Mouse (Mus musculus) CH12.LX (cell line): Measurements from ENCODE around the gene Aldh2. TPM values are rescaled to one million over a fixed set of nuclear protein-coding genes. Genes with fewer than 3 reads are reported as not detected.

Experiments
- DNase-seq: peaks from one replicate; pipeline ENCODE4 v3.0.0-alpha.2; 2013; ENCODE audit errors: extremely low read depth
- H3K27ac ChIP-seq: 2 replicates; pipeline ENCODE4 v1.5.1; 2012; ENCODE audit warnings: low read depth, mild to moderate bottlenecking, control low read depth, moderate library complexity; ENCODE audit not compliant: insufficient read depth
- H3K27me3 ChIP-seq: replicated peaks from 2 replicates; pipeline ENCODE3; 2012; ENCODE audit warnings: inconsistent platforms
- H3K36me3 ChIP-seq, 2 experiments: replicated peaks in 1 of 2; 2 replicates each; pipeline versions ENCODE3 to v1.6.1; 2012; ENCODE audit warnings: inconsistent platforms in 1 of 2, low read length in 1 of 2, mild to moderate bottlenecking in 1 of 2, mixed read lengths in 1 of 2, moderate library complexity in 1 of 2; ENCODE audit not compliant: control insufficient read depth in 1 of 2, insufficient read depth in 1 of 2
- H3K4me1 ChIP-seq, 2 experiments: 2 replicates each; pipeline ENCODE4 v1.6.1; 2012; ENCODE audit warnings: inconsistent platforms in 1 of 2, moderate library complexity in 1 of 2; ENCODE audit not compliant: insufficient read depth in 2 of 2, control insufficient read depth in 1 of 2
- H3K4me2 ChIP-seq: 2 replicates; pipeline ENCODE4 v1.6.1; 2012; ENCODE audit warnings: low read depth, mild to moderate bottlenecking, control low read depth; ENCODE audit not compliant: poor library complexity, insufficient read depth, severe bottlenecking
- H3K4me3 ChIP-seq, 3 experiments: fragments of 150-350 bp in 1 of 3; sonication (generic) in 1 of 3; replicated peaks in 1 of 3; 2 replicates each; pipeline versions ENCODE3 to v1.5.1; 2011 to 2012; ENCODE audit warnings: low read depth in 2 of 3, low read length in 2 of 3, mild to moderate bottlenecking in 2 of 3, moderate library complexity in 2 of 3, control low read depth in 1 of 3, improper control_type of control experiment in 1 of 3, inconsistent platforms in 1 of 3, mixed read lengths in 1 of 3; ENCODE audit not compliant: poor library complexity in 1 of 3
- H3K79me2 ChIP-seq: replicated peaks from 2 replicates; pipeline ENCODE4 v1.6.1; 2012; ENCODE audit warnings: mild to moderate bottlenecking, moderate library complexity; ENCODE audit not compliant: control insufficient read depth, poor library complexity, insufficient read depth, severe bottlenecking; ENCODE audit errors: extremely low read depth
- H3K9ac ChIP-seq: 2 replicates; pipeline ENCODE4 v1.6.1; 2012; ENCODE audit warnings: low read depth, mild to moderate bottlenecking, control low read depth, moderate library complexity; ENCODE audit not compliant: insufficient read depth
- H3K9me3 ChIP-seq: replicated peaks from 2 replicates; pipeline ENCODE3; 2012; ENCODE audit warnings: low read length, inconsistent platforms, mixed read lengths
- BHLHE40 ChIP-seq: IDR thresholded peaks from 2 replicates; pipeline ENCODE4 v1.6.1; 2011; ENCODE audit warnings: mild to moderate bottlenecking, low read depth, low read length, improper control_type of control experiment
- CHD1 ChIP-seq: IDR thresholded peaks from 2 replicates; pipeline ENCODE4 v1.6.1; 2012; ENCODE audit warnings: low read depth, low read length, improper control_type of control experiment, inconsistent platforms
- CTCF ChIP-seq, 2 experiments: IDR thresholded peaks in 1 of 2; conservative IDR thresholded peaks in 1 of 2; 2 replicates each; pipeline ENCODE4 v1.5.1; 2011 to 2012; ENCODE audit warnings: low read depth in 2 of 2, low read length in 2 of 2, improper control_type of control experiment in 1 of 2, inconsistent platforms in 1 of 2, mild to moderate bottlenecking in 1 of 2, moderate library complexity in 1 of 2
- E2F4 ChIP-seq: IDR thresholded peaks from 2 replicates; pipeline ENCODE4 v1.6.1; 2011; ENCODE audit warnings: low read depth, low read length, improper control_type of control experiment; ENCODE audit not compliant: insufficient replicate concordance
- ELF1 ChIP-seq: IDR thresholded peaks from 2 replicates; pipeline ENCODE4 v1.6.1; 2014; ENCODE audit warnings: low read depth, mild to moderate bottlenecking, inconsistent platforms, low read length, improper control_type of control experiment
- EP300 ChIP-seq: IDR thresholded peaks from 2 replicates; pipeline ENCODE4 v1.6.1; 2011; ENCODE audit warnings: low read length, improper control_type of control experiment
- GABPA ChIP-seq: IDR thresholded peaks from 2 replicates; pipeline ENCODE4 v1.6.1; 2012; ENCODE audit warnings: low read depth, low read length, improper control_type of control experiment, inconsistent platforms; ENCODE audit not compliant: insufficient replicate concordance
- HCFC1 ChIP-seq: IDR thresholded peaks from 2 replicates; pipeline ENCODE4 v1.6.1; 2012; ENCODE audit warnings: low read depth, mild to moderate bottlenecking, inconsistent platforms, low read length, improper control_type of control experiment
- IRF4 ChIP-seq: IDR thresholded peaks from 2 replicates; pipeline ENCODE4 v1.6.1; 2014; ENCODE audit warnings: low read depth, mild to moderate bottlenecking, inconsistent platforms, low read length, improper control_type of control experiment
- JUN ChIP-seq: IDR thresholded peaks from 2 replicates; pipeline ENCODE4 v1.6.1; 2011; ENCODE audit warnings: low read depth, mild to moderate bottlenecking, low read length, improper control_type of control experiment, moderate library complexity; ENCODE audit not compliant: insufficient read depth
- JUND ChIP-seq: conservative IDR thresholded peaks from 2 replicates; pipeline ENCODE4 v1.6.1; 2011; ENCODE audit warnings: low read depth, low read length, improper control_type of control experiment
- KAT2A ChIP-seq: IDR thresholded peaks from 2 replicates; pipeline ENCODE4 v1.6.1; 2012; ENCODE audit warnings: low read length, improper control_type of control experiment, inconsistent platforms; ENCODE audit not compliant: insufficient replicate concordance
- MAFK ChIP-seq: IDR thresholded peaks from 2 replicates; pipeline ENCODE4 v1.6.1; 2011; ENCODE audit warnings: low read length, improper control_type of control experiment; ENCODE audit not compliant: insufficient replicate concordance
- MAX ChIP-seq: IDR thresholded peaks from 2 replicates; pipeline ENCODE4 v1.6.1; 2011; ENCODE audit warnings: low read length, improper control_type of control experiment
- MAZ ChIP-seq: IDR thresholded peaks from 2 replicates; pipeline ENCODE4 v1.6.1; 2012; ENCODE audit warnings: low read depth, mild to moderate bottlenecking, inconsistent platforms, low read length, improper control_type of control experiment, moderate library complexity
- MEF2A ChIP-seq: IDR thresholded peaks from 2 replicates; pipeline ENCODE4 v1.6.1; 2014; ENCODE audit warnings: low read depth, mild to moderate bottlenecking, inconsistent platforms, low read length, improper control_type of control experiment, borderline replicate concordance
- NELFE ChIP-seq: IDR thresholded peaks from 2 replicates; pipeline ENCODE4 v1.6.1; 2011; ENCODE audit warnings: low read depth, low read length, improper control_type of control experiment
- PAX5 ChIP-seq: IDR thresholded peaks from 2 replicates; pipeline ENCODE4 v1.6.1; 2012; ENCODE audit warnings: low read length, inconsistent platforms, mixed read lengths
- POLR2A ChIP-seq: IDR thresholded peaks from 2 replicates; pipeline ENCODE4 v1.6.1; 2011; ENCODE audit warnings: low read depth, mild to moderate bottlenecking, improper control_type of control experiment, low read length
- POLR2AphosphoS2 ChIP-seq: IDR thresholded peaks from 2 replicates; pipeline ENCODE4 v1.6.1; 2011; ENCODE audit warnings: low read depth, low read length, improper control_type of control experiment
- RAD21 ChIP-seq: IDR thresholded peaks from 2 replicates; pipeline ENCODE4 v1.6.1; 2011; ENCODE audit warnings: low read depth, mild to moderate bottlenecking, low read length, improper control_type of control experiment, moderate library complexity
- RCOR1 ChIP-seq: conservative IDR thresholded peaks from 2 replicates; pipeline ENCODE4 v1.6.1; 2012; ENCODE audit warnings: low read depth, mild to moderate bottlenecking, inconsistent platforms, low read length, improper control_type of control experiment
- SIN3A ChIP-seq: IDR thresholded peaks from 2 replicates; pipeline ENCODE4 v1.6.1; 2012; ENCODE audit warnings: low read length, improper control_type of control experiment, inconsistent platforms
- SMC3 ChIP-seq: IDR thresholded peaks from 2 replicates; pipeline ENCODE4 v1.6.1; 2011; ENCODE audit warnings: low read depth, low read length, improper control_type of control experiment
- TBP ChIP-seq: conservative IDR thresholded peaks from 2 replicates; pipeline ENCODE4 v1.6.1; 2011; ENCODE audit warnings: low read depth, low read length, improper control_type of control experiment
- TCF12 ChIP-seq: IDR thresholded peaks from 2 replicates; pipeline ENCODE4 v1.6.1; 2014; ENCODE audit warnings: low read depth, mild to moderate bottlenecking, inconsistent platforms, low read length, improper control_type of control experiment
- USF1 ChIP-seq: IDR thresholded peaks from 2 replicates; pipeline ENCODE4 v1.6.1; 2014; ENCODE audit warnings: low read depth, mild to moderate bottlenecking, inconsistent platforms, low read length, improper control_type of control experiment
- USF2 ChIP-seq: conservative IDR thresholded peaks from 2 replicates; pipeline ENCODE4 v1.6.1; 2011; ENCODE audit warnings: low read depth, low read length, improper control_type of control experiment
- ZC3H11A ChIP-seq: IDR thresholded peaks from 2 replicates; pipeline ENCODE4 v1.6.1; 2012; ENCODE audit warnings: low read depth, mild to moderate bottlenecking, inconsistent platforms, low read length, improper control_type of control experiment
- ZMIZ1 ChIP-seq: IDR thresholded peaks from 2 replicates; pipeline ENCODE4 v1.6.1; 2012; ENCODE audit warnings: low read depth, mild to moderate bottlenecking, inconsistent platforms, low read length, improper control_type of control experiment
- ZNF384 ChIP-seq: IDR thresholded peaks from 2 replicates; pipeline ENCODE4 v1.6.1; 2012; ENCODE audit warnings: low read depth, low read length, improper control_type of control experiment, inconsistent platforms
- dilution Hi-C: fragments of 300-500 bp; cut with MboI; formaldehyde crosslinking; loops from 2 replicates; pipeline ENCODE4 v1.14.3; 2020; ENCODE audit warnings: low sequenced_read_pairs; ENCODE audit not compliant: extremely low pct_unique_long_range_greater_than_20kb, extremely low pct_ligation_motif_present
- in situ Hi-C: fragments of 300-500 bp; cut with MboI; formaldehyde crosslinking; loops from 3 replicates; pipeline ENCODE4 v1.14.3; 2019; ENCODE audit warnings: low sequenced_read_pairs, low pct_ligation_motif_present, low pct_unique_long_range_greater_than_20kb, mixed read lengths
- polyA plus RNA-seq: library from polyadenylated mRNA; unstranded; fragments of >175 nt; gene quantifications from 2 replicates; pipeline ENCODE4 v1.2.1, GENCODE M21; 2012; ENCODE audit warnings: low read depth; ENCODE audit not compliant: insufficient read length
- total RNA-seq, 2 experiments: library from RNA; depleted of rRNA; stranded (reverse); fragments of 300-350 nt in 1 of 2; fragments of >200 nt in 1 of 2; gene quantifications; 2 replicates each; pipeline ENCODE4 v1.2.3; 2012 to 2014

Aldh2 gene
- total and polyA plus RNA-seq, 3 experiments, result 58.9 to 139 (median 73.9) TPM

GRCm38 (mm10) chr5:121566035-121566681, 27.5 kb downstream of the Aldh2 start:
- H3K4me3 ChIP-seq, result no peak overlapping the region
- dilution Hi-C loops (no loop called here), in situ Hi-C loops (loop anchor here (5.0 kb wide), 1 partner anchor 41 kb away; no protein-coding TSS in a partner anchor)
- peaks cover 9 to 46% of the 10 kb centered on the region in 2 experiments for H3K36me3 ChIP-seq
- no peak overlapping the region for H3K27ac ChIP-seq
- H3K27me3 ChIP-seq, result no peaks in the 10 kb centered on the region
- no peaks in the 10 kb centered on the region for H3K79me2 ChIP-seq
- H3K4me1 ChIP-seq, result peaks cover 0 to 11% of the 10 kb centered on the region in 2 experiments; a peak in 2 of 4 replicates
- no peak for TF ChIP-seq CHD1
- no peak for TF ChIP-seq IRF4
- TF ChIP-seq TBP, result no peak
- TF ChIP-seq MEF2A, result no peak
- no peak overlapping the region for H3K4me2 ChIP-seq
- DNase-seq, result no peak
- no peak overlapping the region for H3K9ac ChIP-seq
- peaks cover 3% of the 10 kb centered on the region for H3K9me3 ChIP-seq

GRCm38 (mm10) chr5:121564468-121564895, 29.1 kb downstream of the Aldh2 start:
- H3K4me2 ChIP-seq, result peak overlapping the region; percentile 27; the same call in 1 of the 2 replicates
- H3K27me3 ChIP-seq, result no peaks in the 10 kb centered on the region
- H3K79me2 ChIP-seq, result no peaks in the 10 kb centered on the region
- peaks cover 0 to 11% of the 10 kb centered on the region in 2 experiments; a peak in 2 of 4 replicates for H3K4me1 ChIP-seq
- no peak overlapping the region for H3K4me3 ChIP-seq
- H3K36me3 ChIP-seq, result peaks cover 5 to 30% of the 10 kb centered on the region in 2 experiments
- dilution Hi-C loops (no loop called here), in situ Hi-C loops (no loop called here)
- H3K9ac ChIP-seq, result no peak overlapping the region
- no peak overlapping the region for H3K27ac ChIP-seq
- DNase-seq, result peak; percentile 96
- H3K9me3 ChIP-seq, result peaks cover 3% of the 10 kb centered on the region
- TF ChIP-seq BHLHE40 (peak; percentile 93), ZC3H11A (0 out of 2 replicates have a peak, but pooled peaks have one; percentile 40), TBP (no peak), EP300 (peak; percentile 84), CHD1 (no peak), KAT2A (0 out of 2 replicates have a peak, but pooled peaks have one; percentile 33), JUND (no peak), JUN (no peak), ELF1 (peak; percentile 57), POLR2A (peak; percentile 39; the same call in 1 of the 2 replicates), PAX5 (no peak), USF1 (peak; percentile 72), NELFE (peak; percentile 55; the same call in 1 of the 2 replicates), ZNF384 (no peak), MEF2A (0 out of 2 replicates have a peak, but pooled peaks have one; percentile 51), MAX (peak; percentile 98), RAD21 (peak; percentile 70), GABPA (no peak), E2F4 (no peak), MAFK (no peak), CTCF (conservative IDR thresholded peaks at IDR 0.05 in 1 of 2, IDR thresholded peaks at IDR 0.05 in 1 of 2; ENCODE audit: low read depth in 2 of 2, low read length in 2 of 2) (peak; percentile 94 to 96), ZMIZ1 (no peak), RCOR1 (no peak), POLR2AphosphoS2 (no peak), SIN3A (peak; percentile 89), HCFC1 (no peak; the same call in 1 of the 2 replicates), SMC3 (peak; percentile 94), TCF12 (peak; percentile 82; the same call in 1 of the 2 replicates), MAZ (peak; percentile 20; the same call in 1 of the 2 replicates), USF2 (peak; percentile 47)
